Mouse (Mus musculus) G1E (cell line): ENCODE results near the gene Frem3. TPM values are rescaled to one million over a fixed set of nuclear protein-coding genes. Genes with fewer than 3 reads are reported as not detected.
A peak's percentile ranks its signal among the peaks of the same experiment; 100 is the strongest.
"Not testable (repeated sequence)": the region's sequence is repeated elsewhere in the genome, so short reads cannot be mapped to it uniquely, and the experiment has no call there.

Source experiments
- ATAC-seq: 2 replicates; pipeline ENCODE4 v1.8.0; 2016; ENCODE audit warnings: mild to moderate bottlenecking; ENCODE audit not compliant: insufficient number of reproducible peaks, poor library complexity, low FRiP score, severe bottlenecking; ENCODE audit errors: extremely low read depth
- DNase-seq: peaks from one replicate; pipeline ENCODE4 v3.0.0; 2012; ENCODE audit warnings: low spot score
- H3K27me3 ChIP-seq: 2 replicates; pipeline ENCODE4 v1.6.1; 2012; ENCODE audit warnings: mild to moderate bottlenecking, low read length, inconsistent platforms; ENCODE audit not compliant: insufficient read depth
- H3K36me3 ChIP-seq: replicated peaks from 2 replicates; pipeline ENCODE3; 2012; ENCODE audit warnings: mild to moderate bottlenecking, inconsistent platforms
- H3K4me1 ChIP-seq: 2 replicates; pipeline ENCODE4 v1.6.1; 2012; ENCODE audit warnings: low read depth, low read length, inconsistent platforms, mixed read lengths; ENCODE audit not compliant: insufficient read depth
- H3K4me3 ChIP-seq: 2 replicates; pipeline ENCODE4 v1.5.1; 2012; ENCODE audit warnings: low read depth, mild to moderate bottlenecking, inconsistent platforms, low read length, moderate library complexity, mixed read lengths
- H3K9me3 ChIP-seq: replicated peaks from 2 replicates; pipeline ENCODE4 v1.6.1; 2012; ENCODE audit warnings: inconsistent platforms
- CTCF ChIP-seq: IDR thresholded peaks from 2 replicates; pipeline ENCODE4 v1.5.1; 2012; ENCODE audit warnings: low read depth, low read length, inconsistent platforms, mixed read lengths
- GATA1 ChIP-seq: IDR thresholded peaks from 2 replicates; pipeline ENCODE4 v1.6.1; 2012; ENCODE audit warnings: borderline replicate concordance, low read length, inconsistent platforms, mixed read lengths
- GATA2 ChIP-seq: IDR thresholded peaks from 2 replicates; pipeline ENCODE4 v1.6.1; 2012; ENCODE audit warnings: low read depth, low read length, inconsistent platforms, borderline replicate concordance
- POLR2AphosphoS5 ChIP-seq: IDR thresholded peaks from 2 replicates; pipeline ENCODE4 v1.6.1; 2012; ENCODE audit warnings: low read depth, low read length, inconsistent platforms; ENCODE audit not compliant: insufficient replicate concordance
- TAL1 ChIP-seq: conservative IDR thresholded peaks from 2 replicates; pipeline ENCODE4 v1.6.1; 2012; ENCODE audit warnings: low read depth, low read length, inconsistent platforms, mixed read lengths
- polyA plus RNA-seq: library from polyadenylated mRNA; stranded (reverse); fragments of >175 nt; gene quantifications from 2 replicates; pipeline ENCODE4 v1.2.3, GENCODE M21; 2012
- total RNA-seq, 2 experiments: library from RNA; stranded (forward) in 1 of 2; stranded (reverse) in 1 of 2; fragments of 200-1000 nt in 1 of 2; fragments of >200 nt in 1 of 2; fragmentation: Nextera tagmentation in 1 of 2; gene quantifications; 2 replicates each; pipeline ENCODE4 v1.2.3; 2014 to 2017

The Frem3 gene
- total and polyA plus RNA-seq, 3 experiments, result 0.11 TPM; not detected in 2

- Histone ChIP-seq H3K4me3 (peak overlapping the region; percentile 83), H3K4me1 (peaks cover 23% of the 10 kb centered on the region), H3K9me3 (peaks cover 4% of the 10 kb centered on the region), H3K36me3 (peaks cover 22% of the 10 kb centered on the region), H3K27me3 (no peaks in the 10 kb centered on the region)
- TF ChIP-seq POLR2AphosphoS5 (no peak), GATA2 (no peak), TAL1 (no peak), GATA1 (no peak), CTCF (no peak)
- peak; percentile 25 for DNase-seq
- ATAC-seq, result no peak
Measured at GRCm38 (mm10) chr8:80738388-80739154, 127.7 kb downstream of the Frem3 start.

GRCm38 (mm10) chr8:80739155-80739924, 128.5 kb downstream of the Frem3 start, which contains the start of gene Smarca5:
Smarca5 (minus strand) TSS chr8:80739497.
- DNase-seq, result peak; percentile 65
- peak; percentile 94 for ATAC-seq
- not testable (repeated sequence) for H3K27me3 ChIP-seq, H3K9me3 ChIP-seq
- Histone ChIP-seq H3K4me3 (peak within 1 kb of the TSS; percentile 83), H3K4me1 (peaks cover 25% of the 10 kb centered on the region), H3K36me3 (peaks cover 17% of the 10 kb centered on the region)

GRCm38 (mm10) chr8:80739932-80740331, 129.1 kb downstream of the Frem3 start:
- peaks cover 25% of the 10 kb centered on the region for H3K4me1 ChIP-seq
- peak overlapping the region; percentile 83 for H3K4me3 ChIP-seq
- ATAC-seq (no peak), DNase-seq (no peak)
- TF ChIP-seq TAL1 (no peak), GATA2 (no peak), POLR2AphosphoS5 (no peak)
- peaks cover 12% of the 10 kb centered on the region for H3K36me3 ChIP-seq
- no peaks in the 10 kb centered on the region for H3K27me3 ChIP-seq
- peaks cover 4% of the 10 kb centered on the region for H3K9me3 ChIP-seq

Other genes starting within 250 kb of the Frem3 start
- 161 and 227 TPM in 2 replicates for gene Gypa, start 117.3 kb upstream of the Frem3 start, total RNA-seq (2014; fragmentation: Nextera tagmentation)
- gene Gypa, start 117.3 kb upstream of the Frem3 start, total RNA-seq (2017), result 35.0 and 39.1 TPM in 2 replicates
- gene Gypa, start 117.3 kb upstream of the Frem3 start, polyA plus RNA-seq, result 2.2 and 3.5 TPM in 2 replicates
- gene Smarca5, start 128.4 kb downstream of the Frem3 start, total RNA-seq (2014; fragmentation: Nextera tagmentation), result 186 and 200 TPM in 2 replicates
- 175 and 182 TPM in 2 replicates for gene Smarca5, start 128.4 kb downstream of the Frem3 start, total RNA-seq (2017)
- gene Smarca5, start 128.4 kb downstream of the Frem3 start, polyA plus RNA-seq, result 43.8 and 45.1 TPM in 2 replicates